Mouse (Mus musculus) CH12.LX (cell line): ENCODE results near the gene Cfap45. TPM values are rescaled to one million over a fixed set of nuclear protein-coding genes. Genes with fewer than 3 reads are reported as not detected.

Source experiments
- DNase-seq: peaks from one replicate; pipeline ENCODE4 v3.0.0-alpha.2; 2013; ENCODE audit errors: extremely low read depth
- H3K27ac ChIP-seq: 2 replicates; pipeline ENCODE4 v1.5.1; 2012; ENCODE audit warnings: low read depth, mild to moderate bottlenecking, control low read depth, moderate library complexity; ENCODE audit not compliant: insufficient read depth
- H3K27me3 ChIP-seq: replicated peaks from 2 replicates; pipeline ENCODE3; 2012; ENCODE audit warnings: inconsistent platforms
- H3K36me3 ChIP-seq, 2 experiments: replicated peaks in 1 of 2; 2 replicates each; pipeline versions ENCODE3 to v1.6.1; 2012; ENCODE audit warnings: inconsistent platforms in 1 of 2, low read length in 1 of 2, mild to moderate bottlenecking in 1 of 2, mixed read lengths in 1 of 2, moderate library complexity in 1 of 2; ENCODE audit not compliant: control insufficient read depth in 1 of 2, insufficient read depth in 1 of 2
- H3K4me1 ChIP-seq, 2 experiments: 2 replicates each; pipeline ENCODE4 v1.6.1; 2012; ENCODE audit warnings: inconsistent platforms in 1 of 2, moderate library complexity in 1 of 2; ENCODE audit not compliant: insufficient read depth in 2 of 2, control insufficient read depth in 1 of 2
- H3K4me2 ChIP-seq: 2 replicates; pipeline ENCODE4 v1.6.1; 2012; ENCODE audit warnings: low read depth, mild to moderate bottlenecking, control low read depth; ENCODE audit not compliant: poor library complexity, insufficient read depth, severe bottlenecking
- H3K4me3 ChIP-seq, 3 experiments: fragments of 150-350 bp in 1 of 3; sonication (generic) in 1 of 3; replicated peaks in 1 of 3; 2 replicates each; pipeline versions ENCODE3 to v1.5.1; 2011 to 2012; ENCODE audit warnings: low read depth in 2 of 3, low read length in 2 of 3, mild to moderate bottlenecking in 2 of 3, moderate library complexity in 2 of 3, control low read depth in 1 of 3, improper control_type of control experiment in 1 of 3, inconsistent platforms in 1 of 3, mixed read lengths in 1 of 3; ENCODE audit not compliant: poor library complexity in 1 of 3
- H3K79me2 ChIP-seq: replicated peaks from 2 replicates; pipeline ENCODE4 v1.6.1; 2012; ENCODE audit warnings: mild to moderate bottlenecking, moderate library complexity; ENCODE audit not compliant: control insufficient read depth, poor library complexity, insufficient read depth, severe bottlenecking; ENCODE audit errors: extremely low read depth
- H3K9ac ChIP-seq: 2 replicates; pipeline ENCODE4 v1.6.1; 2012; ENCODE audit warnings: low read depth, mild to moderate bottlenecking, control low read depth, moderate library complexity; ENCODE audit not compliant: insufficient read depth
- H3K9me3 ChIP-seq: replicated peaks from 2 replicates; pipeline ENCODE3; 2012; ENCODE audit warnings: low read length, inconsistent platforms, mixed read lengths
- CHD2 ChIP-seq: IDR thresholded peaks from 2 replicates; pipeline ENCODE4 v1.6.1; 2011; ENCODE audit warnings: low read length, improper control_type of control experiment
- ETS1 ChIP-seq: conservative IDR thresholded peaks from 2 replicates; pipeline ENCODE4 v1.6.1; 2012; ENCODE audit warnings: low read depth, mild to moderate bottlenecking, inconsistent platforms, low read length, improper control_type of control experiment, moderate library complexity
- GABPA ChIP-seq: IDR thresholded peaks from 2 replicates; pipeline ENCODE4 v1.6.1; 2012; ENCODE audit warnings: low read depth, low read length, improper control_type of control experiment, inconsistent platforms; ENCODE audit not compliant: insufficient replicate concordance
- IRF4 ChIP-seq: IDR thresholded peaks from 2 replicates; pipeline ENCODE4 v1.6.1; 2014; ENCODE audit warnings: low read depth, mild to moderate bottlenecking, inconsistent platforms, low read length, improper control_type of control experiment
- JUN ChIP-seq: IDR thresholded peaks from 2 replicates; pipeline ENCODE4 v1.6.1; 2011; ENCODE audit warnings: low read depth, mild to moderate bottlenecking, low read length, improper control_type of control experiment, moderate library complexity; ENCODE audit not compliant: insufficient read depth
- JUND ChIP-seq: conservative IDR thresholded peaks from 2 replicates; pipeline ENCODE4 v1.6.1; 2011; ENCODE audit warnings: low read depth, low read length, improper control_type of control experiment
- MAFK ChIP-seq: IDR thresholded peaks from 2 replicates; pipeline ENCODE4 v1.6.1; 2011; ENCODE audit warnings: low read length, improper control_type of control experiment; ENCODE audit not compliant: insufficient replicate concordance
- MAX ChIP-seq: IDR thresholded peaks from 2 replicates; pipeline ENCODE4 v1.6.1; 2011; ENCODE audit warnings: low read length, improper control_type of control experiment
- MAZ ChIP-seq: IDR thresholded peaks from 2 replicates; pipeline ENCODE4 v1.6.1; 2012; ENCODE audit warnings: low read depth, mild to moderate bottlenecking, inconsistent platforms, low read length, improper control_type of control experiment, moderate library complexity
- MEF2A ChIP-seq: IDR thresholded peaks from 2 replicates; pipeline ENCODE4 v1.6.1; 2014; ENCODE audit warnings: low read depth, mild to moderate bottlenecking, inconsistent platforms, low read length, improper control_type of control experiment, borderline replicate concordance
- MXI1 ChIP-seq: IDR thresholded peaks from 2 replicates; pipeline ENCODE4 v1.6.1; 2011; ENCODE audit warnings: mild to moderate bottlenecking, low read depth, low read length, improper control_type of control experiment
- NELFE ChIP-seq: IDR thresholded peaks from 2 replicates; pipeline ENCODE4 v1.6.1; 2011; ENCODE audit warnings: low read depth, low read length, improper control_type of control experiment
- NRF1 ChIP-seq: IDR thresholded peaks from 2 replicates; pipeline ENCODE4 v1.6.1; 2014; ENCODE audit warnings: low read depth, mild to moderate bottlenecking, inconsistent platforms, low read length, improper control_type of control experiment, moderate library complexity
- POLR2A ChIP-seq: IDR thresholded peaks from 2 replicates; pipeline ENCODE4 v1.6.1; 2011; ENCODE audit warnings: low read depth, mild to moderate bottlenecking, improper control_type of control experiment, low read length
- RCOR1 ChIP-seq: conservative IDR thresholded peaks from 2 replicates; pipeline ENCODE4 v1.6.1; 2012; ENCODE audit warnings: low read depth, mild to moderate bottlenecking, inconsistent platforms, low read length, improper control_type of control experiment
- SIN3A ChIP-seq: IDR thresholded peaks from 2 replicates; pipeline ENCODE4 v1.6.1; 2012; ENCODE audit warnings: low read length, improper control_type of control experiment, inconsistent platforms
- UBTF ChIP-seq: IDR thresholded peaks from 2 replicates; pipeline ENCODE4 v1.6.1; 2012; ENCODE audit warnings: low read depth, mild to moderate bottlenecking, inconsistent platforms, low read length, improper control_type of control experiment, moderate library complexity
- USF1 ChIP-seq: IDR thresholded peaks from 2 replicates; pipeline ENCODE4 v1.6.1; 2014; ENCODE audit warnings: low read depth, mild to moderate bottlenecking, inconsistent platforms, low read length, improper control_type of control experiment
- USF2 ChIP-seq: conservative IDR thresholded peaks from 2 replicates; pipeline ENCODE4 v1.6.1; 2011; ENCODE audit warnings: low read depth, low read length, improper control_type of control experiment
- ZMIZ1 ChIP-seq: IDR thresholded peaks from 2 replicates; pipeline ENCODE4 v1.6.1; 2012; ENCODE audit warnings: low read depth, mild to moderate bottlenecking, inconsistent platforms, low read length, improper control_type of control experiment
- dilution Hi-C: fragments of 300-500 bp; cut with MboI; formaldehyde crosslinking; loops from 2 replicates; pipeline ENCODE4 v1.14.3; 2020; ENCODE audit warnings: low sequenced_read_pairs; ENCODE audit not compliant: extremely low pct_unique_long_range_greater_than_20kb, extremely low pct_ligation_motif_present
- in situ Hi-C: fragments of 300-500 bp; cut with MboI; formaldehyde crosslinking; loops from 3 replicates; pipeline ENCODE4 v1.14.3; 2019; ENCODE audit warnings: low sequenced_read_pairs, low pct_ligation_motif_present, low pct_unique_long_range_greater_than_20kb, mixed read lengths
- polyA plus RNA-seq: library from polyadenylated mRNA; unstranded; fragments of >175 nt; gene quantifications from 2 replicates; pipeline ENCODE4 v1.2.1, GENCODE M21; 2012; ENCODE audit warnings: low read depth; ENCODE audit not compliant: insufficient read length
- total RNA-seq, 2 experiments: library from RNA; depleted of rRNA; stranded (reverse); fragments of 300-350 nt in 1 of 2; fragments of >200 nt in 1 of 2; gene quantifications; 2 replicates each; pipeline ENCODE4 v1.2.3; 2012 to 2014

Cfap45 gene
- total and polyA plus RNA-seq, 3 experiments: not detected

GRCm38 (mm10) chr1:172478020-172478419, 42.6 kb upstream of the Cfap45 start:
- peaks cover 4% of the 10 kb centered on the region for H3K9me3 ChIP-seq
- TF ChIP-seq NRF1: no peak
- TF ChIP-seq NELFE: no peak
- no peak for TF ChIP-seq USF2
- TF ChIP-seq, all 38 proteins: peak for 0
- Histone ChIP-seq H3K4me1 (peaks cover 27 to 62% of the 10 kb centered on the region in 2 experiments), H3K27ac (no peak overlapping the region), H3K4me3 (no peak overlapping the region), H3K4me2 (no peak overlapping the region), H3K27me3 (no peaks in the 10 kb centered on the region), H3K9ac (no peak overlapping the region), H3K79me2 (no peaks in the 10 kb centered on the region), H3K36me3 (peaks cover 0 to 42% of the 10 kb centered on the region in 2 experiments)
- DNase-seq: no peak
- in situ Hi-C loops (no loop called here), dilution Hi-C loops (no loop called here)

- H3K9ac ChIP-seq: no peak overlapping the region
- H3K27me3 ChIP-seq: no peaks in the 10 kb centered on the region
- no peaks in the 10 kb centered on the region for H3K79me2 ChIP-seq
- DNase-seq: no peak
- H3K36me3 ChIP-seq: peaks cover 0 to 54% of the 10 kb centered on the region in 2 experiments
- in situ Hi-C loops: loop anchor here (5.0 kb wide), 1 partner anchor 63 kb away; no protein-coding TSS in a partner anchor
- H3K27ac ChIP-seq: no peak overlapping the region
- H3K4me2 ChIP-seq: no peak overlapping the region
- H3K4me1 ChIP-seq: peaks cover 14 to 52% of the 10 kb centered on the region in 2 experiments
- dilution Hi-C loops: no loop called here
- no peak overlapping the region for H3K4me3 ChIP-seq
- TF ChIP-seq UBTF: no peak
- no peak for TF ChIP-seq JUN
- no peak for TF ChIP-seq RCOR1
- TF ChIP-seq MAFK: no peak
- no peak for TF ChIP-seq SIN3A
- no peaks in the 10 kb centered on the region for H3K9me3 ChIP-seq
Observed at GRCm38 (mm10) chr1:172480376-172480775, 40.2 kb upstream of the Cfap45 start.

- no peak overlapping the region for H3K27ac ChIP-seq
- peaks cover 9 to 55% of the 10 kb centered on the region in 2 experiments for H3K4me1 ChIP-seq
- H3K27me3 ChIP-seq: no peaks in the 10 kb centered on the region
- dilution Hi-C loops: no loop called here
- H3K4me2 ChIP-seq: no peak overlapping the region
- DNase-seq: no peak
- TF ChIP-seq GABPA: no peak
- TF ChIP-seq JUND: no peak
- TF ChIP-seq IRF4: no peak
- no peak for TF ChIP-seq CHD2
- TF ChIP-seq NELFE: no peak
- no peak for TF ChIP-seq NRF1
- no peak for TF ChIP-seq MAZ
- no peak for TF ChIP-seq UBTF
- TF ChIP-seq USF1: no peak
- TF ChIP-seq MXI1: no peak
- TF ChIP-seq POLR2A: no peak
- no peak for TF ChIP-seq ZMIZ1
- no peak for TF ChIP-seq MAX
- TF ChIP-seq ETS1: no peak
- no peak for TF ChIP-seq MAFK
- no peak for TF ChIP-seq MEF2A
- in situ Hi-C loops: loop anchor here (5.0 kb wide), 1 partner anchor 64 kb away; no protein-coding TSS in a partner anchor
- no peaks in the 10 kb centered on the region for H3K79me2 ChIP-seq
- H3K4me3 ChIP-seq: no peak overlapping the region
- no peak overlapping the region for H3K9ac ChIP-seq
- H3K9me3 ChIP-seq: no peaks in the 10 kb centered on the region
- peaks cover 0 to 56% of the 10 kb centered on the region in 2 experiments for H3K36me3 ChIP-seq
Observed at GRCm38 (mm10) chr1:172481111-172481510, 39.5 kb upstream of the Cfap45 start.
